Mouse (Mus musculus) limb, embryonic 11.5 days (tissue): ENCODE results near the gene Ppcs. TPM values are rescaled to one million over a fixed set of nuclear protein-coding genes. Genes with fewer than 3 reads are reported as not detected.

Source experiments
- ATAC-seq: fragments of 200-750 bp; cut with Nextera tagmentation; 2 replicates; pipeline ENCODE4 v1.8.0; 2017; ENCODE audit warnings: low read depth; ENCODE audit not compliant: insufficient number of reproducible peaks, low FRiP score, low TSS enrichment
- DNase-seq: peaks from one replicate; pipeline ENCODE4 v3.0.0-alpha.2; 2015; ENCODE audit warnings: low spot score
- H3K27ac ChIP-seq: fragments of 300-500 bp; sonication (generic); replicated peaks from 2 replicates; pipeline ENCODE4 v1.5.1; 2014; ENCODE audit warnings: low read depth, mild to moderate bottlenecking, low read length
- H3K27me3 ChIP-seq: fragments of 300-500 bp; sonication (generic); 2 replicates; pipeline ENCODE4 v1.6.1; 2014; ENCODE audit warnings: mild to moderate bottlenecking, low read length, mixed read lengths; ENCODE audit not compliant: control insufficient read depth, insufficient read depth
- H3K36me3 ChIP-seq: fragments of 300-500 bp; sonication (generic); 2 replicates; pipeline ENCODE4 v1.6.1; 2014; ENCODE audit warnings: mild to moderate bottlenecking, low read length, moderate library complexity, mixed read lengths; ENCODE audit not compliant: control insufficient read depth, insufficient read depth
- H3K4me1 ChIP-seq: fragments of 300-500 bp; sonication (generic); 2 replicates; pipeline ENCODE4 v1.6.1; 2014; ENCODE audit warnings: low read length, mixed read lengths; ENCODE audit not compliant: control insufficient read depth, insufficient read depth
- H3K4me2 ChIP-seq: fragments of 300-500 bp; sonication (generic); 2 replicates; pipeline ENCODE4 v1.6.1; 2014; ENCODE audit warnings: low read depth, mild to moderate bottlenecking, moderate library complexity; ENCODE audit not compliant: severe bottlenecking
- H3K4me3 ChIP-seq: fragments of 300-500 bp; sonication (generic); 2 replicates; pipeline ENCODE4 v1.5.1; 2014; ENCODE audit warnings: low read depth, low read length
- H3K9ac ChIP-seq: fragments of 300-500 bp; sonication (generic); 2 replicates; pipeline ENCODE4 v1.6.1; 2014; ENCODE audit warnings: mild to moderate bottlenecking, low read length
- H3K9me3 ChIP-seq: fragments of 300-500 bp; sonication (generic); 2 replicates; pipeline ENCODE4 v1.6.1; 2016; ENCODE audit warnings: low read length; ENCODE audit not compliant: control insufficient read depth
- WGBS: fragments of 180-500 bp; shearing (Covaris S2); extraction: QIAGEN DNeasy Blood & Tissue Kit; methylation state at CpG from one replicate; pipeline ENCODE4 v1.1.7; 2014; 5-methylcytosine and 5-hydroxymethylcytosine counted together
- polyA plus RNA-seq: library from polyadenylated mRNA; unstranded; fragments of >200 nt; fragmentation: Nextera tagmentation; extraction: Ambion mirVana; gene quantifications from 2 replicates; pipeline ENCODE4 v1.2.1, GENCODE M21; 2014

The Ppcs gene
- polyA plus RNA-seq, 1 experiment from 2014 or later: 35.7 TPM

DNA sequence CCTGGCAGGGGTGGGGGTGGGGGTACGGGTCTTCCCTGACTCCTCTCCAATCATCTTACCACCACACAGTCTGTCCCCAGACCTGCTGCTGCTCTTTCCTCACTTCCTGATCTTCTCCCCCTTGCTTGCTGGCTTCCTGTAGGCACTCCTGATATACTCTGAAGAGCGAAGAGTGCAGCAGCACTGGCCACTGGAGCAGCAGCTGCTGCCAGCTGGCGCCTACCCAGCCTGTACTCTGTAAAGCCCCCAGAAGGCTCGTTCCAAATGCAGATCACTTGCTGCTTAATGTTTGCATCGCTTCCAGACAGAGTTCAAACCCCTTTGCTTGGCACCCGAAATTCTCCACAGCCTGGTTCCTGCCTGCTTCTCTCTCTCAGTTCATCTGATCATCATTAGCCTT, 9.4 kb downstream of the Ppcs start:
- H3K9me3 ChIP-seq: no peaks in the 10 kb centered on the region
- H3K4me1 ChIP-seq: peaks cover 3% of the 10 kb centered on the region
- DNase-seq: no peak
- H3K27me3 ChIP-seq: no peaks in the 10 kb centered on the region
- H3K4me3 ChIP-seq: no peak overlapping the region
- no peak overlapping the region for H3K9ac ChIP-seq
- H3K36me3 ChIP-seq: no peaks in the 10 kb centered on the region
- no peak overlapping the region for H3K27ac ChIP-seq
- ATAC-seq: no peak
- no peak overlapping the region for H3K4me2 ChIP-seq
- 83% methylated on average over 6 of the region's 6 CpGs for WGBS

DNA sequence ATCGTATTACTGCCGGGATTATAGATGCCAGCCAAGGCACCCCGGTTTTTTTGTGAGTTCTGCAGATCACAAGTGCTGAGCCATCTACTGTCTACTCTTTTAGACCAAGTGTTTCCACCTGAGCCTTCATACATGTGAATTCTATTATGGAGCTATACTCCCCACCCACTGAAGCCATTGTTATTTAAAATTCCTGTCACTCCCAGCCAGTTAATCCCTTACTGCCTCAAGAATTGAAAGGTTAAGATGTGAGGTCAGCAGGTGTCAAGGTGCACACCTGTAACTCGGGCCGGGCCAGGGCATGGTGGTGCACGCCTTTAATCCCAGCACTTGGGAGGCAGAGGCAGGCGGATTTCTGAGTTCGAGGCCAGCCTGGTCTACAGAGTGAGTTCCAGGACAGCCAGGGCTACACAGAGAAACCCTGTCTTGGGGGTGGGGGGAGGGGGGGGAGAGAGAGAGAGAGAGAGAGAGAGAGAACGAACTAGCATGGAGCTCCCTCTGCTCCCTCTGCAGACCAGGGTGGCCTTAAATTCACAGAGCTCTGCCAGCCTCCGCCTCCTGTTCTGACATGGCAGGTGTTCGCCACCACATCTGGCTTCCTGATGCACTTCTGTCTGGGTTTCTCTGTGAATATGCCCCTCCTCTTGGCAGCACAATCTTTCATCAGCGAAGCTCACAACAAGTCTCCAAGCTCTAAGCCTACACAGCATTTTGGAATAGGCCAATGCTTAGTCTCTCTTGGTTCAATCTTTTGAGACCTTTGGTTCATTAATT, 10.2 kb downstream of the Ppcs start:
- ATAC-seq: no peak
- Histone ChIP-seq H3K4me2 (no peak overlapping the region), H3K27me3 (no peaks in the 10 kb centered on the region), H3K4me3 (no peak overlapping the region), H3K27ac (no peak overlapping the region), H3K9ac (no peak overlapping the region), H3K4me1 (peaks cover 3% of the 10 kb centered on the region), H3K36me3 (no peaks in the 10 kb centered on the region), H3K9me3 (no peaks in the 10 kb centered on the region)
- WGBS: 76% methylated on average over 12 of the region's 12 CpGs
- DNase-seq: no peak

DNA sequence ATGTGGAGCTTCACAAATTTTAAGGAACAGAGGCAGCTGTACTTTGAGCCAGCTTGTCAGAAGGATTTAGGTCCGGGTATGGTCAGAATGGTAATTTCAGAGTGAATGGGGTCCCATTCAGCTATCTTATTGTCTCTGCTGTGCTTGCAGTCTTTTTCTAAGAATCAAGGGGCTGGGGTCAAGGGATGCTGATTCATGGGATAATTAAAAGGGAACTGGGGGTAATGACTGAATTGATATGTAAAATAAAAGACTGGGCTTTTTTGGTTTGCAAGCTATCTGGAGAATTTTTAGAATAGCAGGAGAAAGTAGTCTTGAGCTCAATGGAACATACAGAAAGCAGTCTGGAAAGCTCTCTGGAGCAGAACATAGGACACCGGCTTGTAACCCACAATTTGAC, 18.8 kb downstream of the Ppcs start:
- 86% methylated on average over 2 of the region's 2 CpGs for WGBS
- no peaks in the 10 kb centered on the region for H3K36me3 ChIP-seq
- H3K27me3 ChIP-seq: no peaks in the 10 kb centered on the region
- ATAC-seq (no peak), DNase-seq (no peak)
- no peak overlapping the region for H3K4me3 ChIP-seq
- H3K9me3 ChIP-seq: no peaks in the 10 kb centered on the region; the same call in 1 of the 2 replicates
- H3K27ac ChIP-seq: no peak overlapping the region
- no peak overlapping the region for H3K4me2 ChIP-seq
- no peaks in the 10 kb centered on the region for H3K4me1 ChIP-seq
- H3K9ac ChIP-seq: no peak overlapping the region

DNA sequence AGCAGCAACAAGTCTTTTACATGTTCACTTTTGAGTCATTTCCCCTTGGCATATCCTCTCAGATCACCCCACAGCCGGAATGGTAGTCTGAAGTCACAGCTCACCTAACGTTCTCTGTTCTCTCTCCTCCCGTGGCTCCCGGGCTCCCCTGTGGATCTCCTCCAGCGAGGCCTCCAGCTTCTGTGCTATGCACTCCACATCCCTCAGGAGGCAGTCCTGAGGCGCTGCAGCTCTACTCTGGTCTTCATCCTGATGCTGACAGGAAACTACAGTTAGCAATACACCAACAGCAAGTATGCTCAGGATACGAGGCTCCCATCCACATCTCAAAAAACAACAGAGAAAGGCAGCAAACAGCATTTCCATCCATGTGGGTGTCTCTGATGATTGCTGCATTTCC, 21.3 kb downstream of the Ppcs start:
- H3K9ac ChIP-seq: no peak overlapping the region
- no peaks in the 10 kb centered on the region for H3K4me1 ChIP-seq
- no peak overlapping the region for H3K4me2 ChIP-seq
- no peaks in the 10 kb centered on the region for H3K27me3 ChIP-seq
- no peaks in the 10 kb centered on the region; the same call in 1 of the 2 replicates for H3K9me3 ChIP-seq
- WGBS: 58% methylated on average over 7 of the region's 7 CpGs
- no peak overlapping the region for H3K4me3 ChIP-seq
- ATAC-seq (no peak), DNase-seq (no peak)
- no peak overlapping the region for H3K27ac ChIP-seq
- H3K36me3 ChIP-seq: no peaks in the 10 kb centered on the region

DNA sequence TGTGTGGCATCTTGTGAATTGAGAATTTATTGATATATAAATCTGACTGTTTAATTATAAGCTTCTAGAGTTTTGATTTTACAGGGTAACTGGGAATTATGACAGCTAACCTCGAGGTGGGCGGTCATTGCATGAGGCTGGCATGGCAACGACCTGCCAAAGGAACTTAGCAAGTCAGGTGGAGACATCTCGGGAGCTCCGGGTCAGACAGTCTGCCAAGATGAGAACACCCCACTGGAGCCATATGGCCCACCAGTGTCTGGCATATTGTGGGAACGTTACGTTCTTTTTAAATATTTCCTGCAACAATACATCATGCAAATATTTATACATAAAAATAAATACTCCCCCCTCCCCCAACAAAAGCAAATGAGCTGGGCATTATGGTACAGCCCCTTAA, 23.5 kb downstream of the Ppcs start:
- no peak for DNase-seq
- H3K36me3 ChIP-seq: no peaks in the 10 kb centered on the region
- H3K4me1 ChIP-seq: no peaks in the 10 kb centered on the region
- ATAC-seq: no peak
- WGBS: 87% methylated on average over 7 of the region's 7 CpGs
- H3K4me3 ChIP-seq: no peak overlapping the region
- no peaks in the 10 kb centered on the region for H3K27me3 ChIP-seq
- H3K9me3 ChIP-seq: no peaks in the 10 kb centered on the region; the same call in 1 of the 2 replicates
- H3K27ac ChIP-seq: no peak overlapping the region
- H3K4me2 ChIP-seq: no peak overlapping the region
- H3K9ac ChIP-seq: no peak overlapping the region

DNA sequence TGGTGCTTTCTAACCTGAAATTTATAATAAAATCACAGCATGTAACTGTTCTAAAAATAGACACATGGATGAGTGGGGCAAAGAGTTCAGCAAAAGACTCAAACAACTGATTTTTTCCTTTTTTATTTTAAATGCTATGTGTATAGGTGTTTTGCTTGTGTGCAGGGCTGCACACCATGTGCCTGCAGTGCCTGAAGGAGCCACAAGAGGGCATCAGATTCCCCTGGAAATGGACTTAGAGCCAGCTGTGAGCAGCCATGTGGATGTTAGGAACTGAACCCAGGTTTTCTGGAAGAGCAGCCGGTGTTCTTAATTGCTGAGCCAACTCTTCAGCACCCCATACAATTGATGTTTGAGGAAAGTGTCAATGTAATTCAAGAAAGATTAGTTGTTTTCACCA, 31.9 kb downstream of the Ppcs start:
- H3K4me1 ChIP-seq: no peaks in the 10 kb centered on the region
- no peak overlapping the region for H3K4me3 ChIP-seq
- DNase-seq: peak; percentile 53

DNA sequence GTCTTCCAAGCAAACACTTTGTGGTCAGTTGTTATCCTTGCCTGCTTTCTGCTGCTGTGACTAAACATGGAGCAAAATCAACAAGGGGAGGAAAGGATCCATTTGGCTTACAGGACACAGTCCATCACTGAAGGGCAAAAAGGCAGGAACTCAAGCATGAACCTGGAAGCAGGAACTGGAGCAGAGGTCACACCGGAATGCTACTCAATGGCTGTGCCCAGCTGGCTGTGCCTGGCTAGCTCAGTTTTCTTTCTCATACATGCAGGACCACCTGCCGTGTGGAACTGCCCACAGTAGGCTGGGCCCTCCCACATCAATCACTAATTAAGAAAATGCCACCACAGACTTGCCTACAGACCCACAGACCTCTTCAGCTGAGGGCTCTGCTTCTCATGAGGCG, 33.0 kb downstream of the Ppcs start:
- Histone ChIP-seq H3K9ac (no peak overlapping the region), H3K4me1 (no peaks in the 10 kb centered on the region), H3K9me3 (no peaks in the 10 kb centered on the region; the same call in 1 of the 2 replicates), H3K36me3 (no peaks in the 10 kb centered on the region), H3K27ac (no peak overlapping the region), H3K4me2 (no peak overlapping the region), H3K4me3 (no peak overlapping the region), H3K27me3 (no peaks in the 10 kb centered on the region)
- DNase-seq: no peak
- ATAC-seq: no peak
- WGBS: 72% methylated on average over 3 of the region's 3 CpGs

More for the DNA sequence above, 31.9 kb downstream of the Ppcs start:
- no peak overlapping the region for H3K4me2 ChIP-seq
- H3K9ac ChIP-seq: no peak overlapping the region
- WGBS: 88% methylated on average over 1 of the region's 1 CpGs
- no peak for ATAC-seq
- no peaks in the 10 kb centered on the region for H3K27me3 ChIP-seq
- H3K36me3 ChIP-seq: no peaks in the 10 kb centered on the region
- no peaks in the 10 kb centered on the region; the same call in 1 of the 2 replicates for H3K9me3 ChIP-seq
- H3K27ac ChIP-seq: no peak overlapping the region

DNA sequence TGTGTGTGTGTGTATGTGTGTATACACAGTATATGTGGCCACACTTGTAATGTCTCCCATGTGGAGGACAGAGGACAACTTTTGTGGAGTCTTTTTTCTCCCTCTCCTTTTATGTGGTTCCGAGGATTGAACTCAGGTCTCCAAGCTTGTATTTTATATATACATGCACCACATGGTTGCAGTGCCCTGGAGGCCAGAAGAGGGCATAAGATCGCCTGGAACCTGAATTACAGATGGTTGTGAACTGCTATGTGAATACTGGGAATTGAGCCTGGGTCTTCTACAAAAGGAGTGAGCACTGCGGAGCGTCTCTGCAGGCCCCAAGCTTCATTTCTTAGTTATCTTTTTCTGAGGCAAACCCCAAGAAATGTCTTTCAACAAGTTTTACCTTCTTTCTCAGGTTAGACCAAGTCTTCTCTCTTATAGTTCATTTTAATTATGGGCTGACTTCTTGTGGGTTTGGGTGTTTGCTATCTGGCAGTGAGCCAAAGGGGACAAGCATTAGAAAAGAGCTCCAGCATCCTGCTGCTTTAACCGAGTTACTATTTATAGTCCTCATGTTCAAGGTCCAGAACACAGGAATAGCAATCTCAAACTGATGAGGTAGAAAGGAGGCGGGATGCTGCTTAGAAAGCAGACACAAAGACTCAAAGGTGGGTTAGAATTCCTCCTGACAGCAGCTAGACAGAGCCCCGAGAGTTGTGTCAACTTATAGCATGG, 40.6 kb downstream of the Ppcs start:
- no peaks in the 10 kb centered on the region for H3K27me3 ChIP-seq

More for the DNA sequence above, 40.6 kb downstream of the Ppcs start:
- Histone ChIP-seq H3K9ac (no peak overlapping the region), H3K9me3 (no peaks in the 10 kb centered on the region), H3K4me1 (no peaks in the 10 kb centered on the region), H3K36me3 (no peaks in the 10 kb centered on the region), H3K4me2 (no peak overlapping the region), H3K4me3 (no peak overlapping the region), H3K27ac (no peak overlapping the region)
- WGBS: 79% methylated on average over 7 of the region's 7 CpGs
- ATAC-seq (no peak), DNase-seq (no peak)
